Comparison of ENCODE assay signal across 9 mouse cellular contexts in the genomic region with DNA sequence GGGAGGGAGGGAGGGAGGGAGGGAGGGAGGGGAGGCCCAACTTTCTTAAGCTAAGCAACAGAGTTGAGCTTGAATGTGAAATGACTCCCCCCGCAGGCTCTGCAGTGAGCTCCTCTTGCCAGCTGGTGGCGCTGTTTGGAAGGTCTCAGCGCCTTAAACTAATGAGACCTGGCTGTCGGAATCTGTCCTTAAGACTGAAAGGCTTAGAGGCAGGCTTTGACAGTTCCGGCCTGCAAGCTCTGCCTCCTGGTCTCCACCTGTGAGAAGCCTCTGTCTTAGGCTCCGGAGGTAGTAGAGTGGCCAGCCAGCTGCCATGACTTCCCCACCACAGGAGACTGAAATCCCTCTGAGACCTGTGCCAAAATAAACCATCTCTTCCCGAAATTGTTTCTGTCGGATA. TPM values are rescaled to one million over a fixed set of nuclear protein-coding genes. Genes with fewer than 3 reads are reported as not detected.
DNase-seq lines count a peak whose midpoint lies in the region; ATAC-seq and TF ChIP-seq lines count a peak whose summit lies in the region.
"Had no signal": no experiment of that assay in that cellular context is flagged by ENCODE, and none has a peak within 500 bp of the region (broad histone marks: within the 10 kb centered on the region; RNA-seq: fewer than 3 reads in every experiment).

No protein-coding gene starts in this region.

- H3K4me3 ChIP-seq in liver, embryonic 12.5 days: no peak overlapping the region
- no peak overlapping the region for H3K4me3 ChIP-seq in hindbrain, postnatal 0 days (ENCODE audit: low read length)
- H3K4me3 ChIP-seq: neural tube, embryonic 12.5 days had no signal

- peak; percentile 82 for TF ChIP-seq CTCF in hindbrain, postnatal 0 days (IDR thresholded peaks at IDR 0.05; ENCODE audit: low read depth)

- peaks cover 19% of the 10 kb centered on the region for H3K4me1 ChIP-seq in liver, embryonic 12.5 days
- H3K4me1 ChIP-seq in hindbrain, postnatal 0 days (ENCODE audit: insufficient read depth, low read length): 0 out of 2 replicates have a peak, but pooled peaks cover 4% of the 10 kb centered on the region

- peaks cover 18% of the 10 kb centered on the region for H3K27me3 ChIP-seq in liver, embryonic 12.5 days (replicated peaks)
- no peaks in the 10 kb centered on the region for H3K27me3 ChIP-seq in hindbrain, postnatal 0 days (ENCODE audit: insufficient read depth, low read length)
- H3K27me3 ChIP-seq: neural tube, embryonic 12.5 days had no signal

- no peaks in the 10 kb centered on the region for H3K36me3 ChIP-seq in liver, embryonic 12.5 days
- H3K36me3 ChIP-seq in hindbrain, postnatal 0 days (ENCODE audit: insufficient read depth, low read length): no peaks in the 10 kb centered on the region
- H3K36me3 ChIP-seq: neural tube, embryonic 12.5 days had no signal

- H3K4me2 ChIP-seq in liver, embryonic 12.5 days: no peak overlapping the region
- no peak overlapping the region for H3K4me2 ChIP-seq in hindbrain, postnatal 0 days (ENCODE audit: low read depth, low read length)
- H3K4me2 ChIP-seq: neural tube, embryonic 12.5 days had no signal

- H3K9ac ChIP-seq in liver, embryonic 12.5 days: no peak overlapping the region
- H3K9ac ChIP-seq in hindbrain, postnatal 0 days (replicated peaks; ENCODE audit: low read length): no peak overlapping the region
- H3K9ac ChIP-seq: neural tube, embryonic 12.5 days had no signal

- intact Hi-C loops in left cerebral cortex, postnatal 10 days (cut with DNase I): loop anchor here (1.0 to 10.0 kb wide), 3 partner anchors 63 to 511 kb away; no protein-coding TSS in a partner anchor

- H3K27ac ChIP-seq in liver, embryonic 12.5 days: no peak overlapping the region
- H3K27ac ChIP-seq in hindbrain, postnatal 0 days: no peak overlapping the region
- H3K27ac ChIP-seq: neural tube, embryonic 12.5 days had no signal

- 30% methylated on average over 8 of the region's 8 CpGs for WGBS in liver, embryonic 12.5 days (ENCODE audit: insufficient replicate concordance)
- whole genome bisulfite sequencing in hindbrain, postnatal 0 days: 12% methylated on average over 8 of the region's 8 CpGs

- H3K9me3 ChIP-seq in liver, embryonic 12.5 days (replicated peaks): no peaks in the 10 kb centered on the region
- no peaks in the 10 kb centered on the region for H3K9me3 ChIP-seq in hindbrain, postnatal 0 days (ENCODE audit: low read length)
- H3K9me3 ChIP-seq: neural tube, embryonic 12.5 days had no signal

- no peak for ATAC-seq in liver, embryonic 12.5 days
- peak; percentile 40 for ATAC-seq in hindbrain, postnatal 0 days

- DNase-seq in liver: peak; percentile 67
- peak; percentile 53 for DNase-seq in cerebellum, adult 11 months
- peak; percentile 91 for DNase-seq in forelimb bud, embryonic 11.5 days (ENCODE audit: low read depth, low spot score)
- peak; percentile 86 for DNase-seq in hindbrain, postnatal 0 days (ENCODE audit: low spot score)
- DNase-seq in left cerebral cortex, postnatal 10 days (ENCODE audit: extremely low spot score in 1 of 2, low spot score in 2 of 2): peak; percentile 63 to 76
- peak; percentile 56 to 62 for DNase-seq in natural killer cell, adult 2 months (ENCODE audit: low spot score in 2 of 2)
- peak; percentile 68 to 86 for DNase-seq in thymus, postnatal 10 days (ENCODE audit: low spot score in 2 of 2)

RNA-seq across cellular contexts. Expression of gene Cd2, which starts 16.4 kb away (rescaled TPM):
- polyA plus RNA-seq in liver, embryonic 12.5 days (2016; fragmentation: Nextera tagmentation; extraction: Ambion mirVana): not detected in 2 replicates
- not detected in 2 replicates for total RNA-seq in hindbrain, postnatal 0 days (2014; rRNA removed)
- polyA plus RNA-seq in hindbrain, postnatal 0 days (2015; fragmentation: Nextera tagmentation; extraction: Ambion mirVana): not detected in 2 replicates
- not detected for total RNA-seq in left cerebral cortex, postnatal 10 days (2021)
- polyA plus RNA-seq: neural tube, embryonic 12.5 days had no signal
